Mouse (Mus musculus) liver, embryonic 12.5 days (tissue): ENCODE data around the gene Siglecg. TPM values are rescaled to one million over a fixed set of nuclear protein-coding genes. Genes with fewer than 3 reads are reported as not detected.
"Not testable (repeated sequence)": the region's sequence is repeated elsewhere in the genome, so short reads cannot be mapped to it uniquely, and the experiment has no call there.

Experiments used
- ATAC-seq: fragments of 200-750 bp; cut with Nextera tagmentation; 2 replicates; pipeline ENCODE4 v1.8.0; 2017; ENCODE audit warnings: moderate number of reproducible peaks, mild to moderate bottlenecking, moderate library complexity
- H3K27ac ChIP-seq: fragments of 300-500 bp; sonication (generic); 2 replicates; pipeline ENCODE4 v1.5.1; 2016; ENCODE audit warnings: mild to moderate bottlenecking
- H3K27me3 ChIP-seq: fragments of 300-500 bp; sonication (generic); replicated peaks from 2 replicates; pipeline ENCODE4 v1.6.1; 2016; ENCODE audit warnings: mild to moderate bottlenecking, moderate library complexity
- H3K36me3 ChIP-seq: fragments of 300-500 bp; sonication (generic); 2 replicates; pipeline ENCODE4 v1.6.1; 2016; ENCODE audit warnings: mild to moderate bottlenecking, moderate library complexity
- H3K4me1 ChIP-seq: fragments of 300-500 bp; sonication (generic); 2 replicates; pipeline ENCODE4 v1.6.1; 2016
- H3K4me2 ChIP-seq: fragments of 300-500 bp; sonication (generic); 2 replicates; pipeline ENCODE4 v1.6.1; 2016; ENCODE audit warnings: mild to moderate bottlenecking, moderate library complexity
- H3K4me3 ChIP-seq: fragments of 300-500 bp; sonication (generic); 2 replicates; pipeline ENCODE4 v1.5.1; 2016; ENCODE audit warnings: mild to moderate bottlenecking, moderate library complexity
- H3K9ac ChIP-seq: fragments of 300-500 bp; sonication (generic); 2 replicates; pipeline ENCODE4 v1.6.1; 2016; ENCODE audit warnings: mild to moderate bottlenecking, moderate library complexity
- H3K9me3 ChIP-seq: fragments of 300-500 bp; sonication (generic); replicated peaks from 2 replicates; pipeline ENCODE4 v1.6.1; 2016; ENCODE audit warnings: mild to moderate bottlenecking, moderate library complexity
- WGBS: fragments of 180-500 bp; shearing (Covaris S2); methylation state at CpG from one replicate; pipeline ENCODE4 v1.1.7; 2016; ENCODE audit not compliant: insufficient replicate concordance; 5-methylcytosine and 5-hydroxymethylcytosine counted together
- polyA plus RNA-seq: library from polyadenylated mRNA; unstranded; fragments of >200 nt; fragmentation: Nextera tagmentation; extraction: Ambion mirVana; gene quantifications from 2 replicates; pipeline ENCODE4 v1.2.1, GENCODE M21; 2016

The Siglecg gene
- polyA plus RNA-seq, result 0.20 and 0.30 TPM in 2 replicates

GRCm38 (mm10) chr7:43408131-43408553, at the start of gene Siglecg:
Siglecg (plus strand) TSS chr7:43408204.
- H3K27ac ChIP-seq, result no peak within 1 kb of the TSS
- no peaks in the 10 kb centered on the region for H3K36me3 ChIP-seq
- no peak within 1 kb of the TSS for H3K4me2 ChIP-seq
- H3K9ac ChIP-seq, result no peak within 1 kb of the TSS
- H3K9me3 ChIP-seq, result no peaks in the 10 kb centered on the region
- 55% methylated on average over 4 of the region's 4 CpGs for WGBS
- H3K4me1 ChIP-seq, result no peaks in the 10 kb centered on the region
- H3K27me3 ChIP-seq, result no peaks in the 10 kb centered on the region
- ATAC-seq, result no peak
- H3K4me3 ChIP-seq, result no peak within 1 kb of the TSS

- WGBS, result 75% methylated on average over 3 of the region's 3 CpGs
- Histone ChIP-seq H3K4me3 (no peak overlapping the region), H3K4me1 (peaks cover 23% of the 10 kb centered on the region), H3K27ac (no peak overlapping the region), H3K9me3 (no peaks in the 10 kb centered on the region), H3K36me3 (no peaks in the 10 kb centered on the region), H3K9ac (no peak overlapping the region), H3K27me3 (no peaks in the 10 kb centered on the region), H3K4me2 (no peak overlapping the region)
- ATAC-seq, result no peak
Observed at GRCm38 (mm10) chr7:43358556-43358955, 49.4 kb upstream of the Siglecg start.

GRCm38 (mm10) chr7:43361442-43361841, 46.6 kb upstream of the Siglecg start:
- Histone ChIP-seq H3K27me3 (no peaks in the 10 kb centered on the region), H3K4me3 (no peak overlapping the region), H3K9ac (no peak overlapping the region), H3K27ac (no peak overlapping the region), H3K4me1 (no peaks in the 10 kb centered on the region), H3K36me3 (no peaks in the 10 kb centered on the region), H3K4me2 (no peak overlapping the region), H3K9me3 (no peaks in the 10 kb centered on the region)
- no peak for ATAC-seq
- 69% methylated on average over 1 of the region's 1 CpGs for WGBS

GRCm38 (mm10) chr7:43362021-43362420, 46.0 kb upstream of the Siglecg start:
- no peak overlapping the region for H3K4me3 ChIP-seq
- no peak overlapping the region for H3K9ac ChIP-seq
- no peak overlapping the region for H3K27ac ChIP-seq
- no peaks in the 10 kb centered on the region for H3K9me3 ChIP-seq
- no peak for ATAC-seq
- no peaks in the 10 kb centered on the region for H3K27me3 ChIP-seq
- H3K4me2 ChIP-seq, result no peak overlapping the region
- WGBS, result 57% methylated on average over 4 of the region's 4 CpGs
- no peaks in the 10 kb centered on the region for H3K4me1 ChIP-seq
- no peaks in the 10 kb centered on the region for H3K36me3 ChIP-seq

- 12% methylated on average over 5 of the region's 5 CpGs for WGBS
- ATAC-seq, result no peak
- Histone ChIP-seq H3K27ac (no peak overlapping the region), H3K9me3 (no peaks in the 10 kb centered on the region), H3K9ac (no peak overlapping the region), H3K36me3 (no peaks in the 10 kb centered on the region), H3K4me1 (no peaks in the 10 kb centered on the region), H3K27me3 (no peaks in the 10 kb centered on the region), H3K4me2 (no peak overlapping the region), H3K4me3 (no peak overlapping the region)
Observed at GRCm38 (mm10) chr7:43378226-43378625, 29.8 kb upstream of the Siglecg start.

- 40% methylated on average over 8 of the region's 8 CpGs for WGBS
- Histone ChIP-seq H3K4me1 (no peaks in the 10 kb centered on the region), H3K36me3 (no peaks in the 10 kb centered on the region), H3K27ac (no peak overlapping the region), H3K4me2 (no peak overlapping the region), H3K9me3 (no peaks in the 10 kb centered on the region), H3K4me3 (no peak overlapping the region), H3K27me3 (no peaks in the 10 kb centered on the region), H3K9ac (no peak overlapping the region)
- no peak for ATAC-seq
Observed at GRCm38 (mm10) chr7:43392349-43393121, 15.5 kb upstream of the Siglecg start.

GRCm38 (mm10) chr7:43399501-43399900, 8.5 kb upstream of the Siglecg start:
- Histone ChIP-seq H3K4me2 (no peak overlapping the region), H3K4me3 (no peak overlapping the region), H3K9ac (no peak overlapping the region), H3K4me1 (no peaks in the 10 kb centered on the region), H3K9me3 (no peaks in the 10 kb centered on the region), H3K27me3 (no peaks in the 10 kb centered on the region), H3K36me3 (no peaks in the 10 kb centered on the region), H3K27ac (no peak overlapping the region)
- ATAC-seq, result no peak
- WGBS, result 58% methylated on average over 2 of the region's 2 CpGs

- Histone ChIP-seq H3K9me3 (no peaks in the 10 kb centered on the region), H3K4me2 (no peak overlapping the region), H3K9ac (no peak overlapping the region), H3K4me1 (no peaks in the 10 kb centered on the region), H3K36me3 (no peaks in the 10 kb centered on the region), H3K27ac (no peak overlapping the region), H3K27me3 (no peaks in the 10 kb centered on the region), H3K4me3 (no peak overlapping the region)
- ATAC-seq, result no peak
- WGBS, result 11% methylated on average over 2 of the region's 2 CpGs
Observed at GRCm38 (mm10) chr7:43402718-43403117, 5.3 kb upstream of the Siglecg start.

GRCm38 (mm10) chr7:43407573-43407972, 431 bp upstream of the Siglecg start:
- no peak overlapping the region for H3K27ac ChIP-seq
- H3K4me3 ChIP-seq, result no peak overlapping the region
- ATAC-seq, result no peak
- H3K4me1 ChIP-seq, result no peaks in the 10 kb centered on the region
- no peaks in the 10 kb centered on the region for H3K27me3 ChIP-seq
- no peaks in the 10 kb centered on the region for H3K9me3 ChIP-seq
- H3K36me3 ChIP-seq, result no peaks in the 10 kb centered on the region
- H3K9ac ChIP-seq, result no peak overlapping the region
- H3K4me2 ChIP-seq, result no peak overlapping the region
- 50% methylated on average over 3 of the region's 3 CpGs for WGBS

- Histone ChIP-seq H3K4me1 (no peaks in the 10 kb centered on the region), H3K27me3 (no peaks in the 10 kb centered on the region), H3K4me2 (no peak overlapping the region), H3K9me3 (no peaks in the 10 kb centered on the region), H3K9ac (no peak overlapping the region), H3K36me3 (no peaks in the 10 kb centered on the region), H3K27ac (no peak overlapping the region), H3K4me3 (no peak overlapping the region)
- ATAC-seq, result no peak
- 57% methylated on average over 3 of the region's 3 CpGs for WGBS
Observed at GRCm38 (mm10) chr7:43409084-43409483, 1.1 kb downstream of the Siglecg start.

- not testable (repeated sequence) for H3K4me3 ChIP-seq, H3K9ac ChIP-seq, ATAC-seq, H3K9me3 ChIP-seq, H3K27ac ChIP-seq, H3K4me2 ChIP-seq, H3K4me1 ChIP-seq, H3K27me3 ChIP-seq, H3K36me3 ChIP-seq
- WGBS, result 32% methylated on average over 4 of the region's 4 CpGs
Observed at GRCm38 (mm10) chr7:43411724-43412123, 3.7 kb downstream of the Siglecg start.

GRCm38 (mm10) chr7:43417298-43417697, 9.3 kb downstream of the Siglecg start:
- H3K4me3 ChIP-seq, result no peak overlapping the region
- H3K36me3 ChIP-seq, result no peaks in the 10 kb centered on the region
- no peaks in the 10 kb centered on the region for H3K4me1 ChIP-seq
- no peaks in the 10 kb centered on the region for H3K27me3 ChIP-seq
- H3K27ac ChIP-seq, result no peak overlapping the region
- H3K9me3 ChIP-seq, result peaks cover 7% of the 10 kb centered on the region; the same call in 1 of the 2 replicates
- WGBS, result 80% methylated on average over 10 of the region's 10 CpGs
- no peak overlapping the region for H3K4me2 ChIP-seq
- no peak for ATAC-seq
- H3K9ac ChIP-seq, result no peak overlapping the region
